Mouse (Mus musculus): ENCODE data around the gene Zfand2a.

- TF ChIP-seq GATA1 (IDR thresholded peaks at IDR 0.05; ENCODE audit: low read length) = no peak
- TF ChIP-seq TAL1 (IDR thresholded peaks at IDR 0.05; ENCODE audit: low read length) = no peak
Measured at GRCm38 (mm10) chr5:139438440-139438839, 45.9 kb downstream of the Zfand2a start.

All from erythroblast, embryonic 14.5 days (primary cell).